Mouse (Mus musculus) lung, postnatal 10 days (tissue): ENCODE data around the gene Cadps2.

Experiments
- DNase-seq: peaks from one replicate; pipeline ENCODE4 v3.0.0; 2021

Cadps2 gene

GRCm38 (mm10) chr6:23839009-23839811 is at the start of gene Cadps2:
Gene Cadps2 (minus strand): TSS chr6:23839421.
- DNase-seq = peak; percentile 77

- DNase-seq = peak; percentile 61
Measured at GRCm38 (mm10) chr6:23886418-23886817, 47.2 kb upstream of the Cadps2 start.

- no peak for DNase-seq
Measured at GRCm38 (mm10) chr6:23876765-23877408, 37.7 kb upstream of the Cadps2 start.

GRCm38 (mm10) chr6:23876363-23876762 is 37.1 kb upstream of the Cadps2 start:
- DNase-seq = no peak

GRCm38 (mm10) chr6:23873812-23874211 is 34.6 kb upstream of the Cadps2 start:
- no peak for DNase-seq

- no peak for DNase-seq
Measured at GRCm38 (mm10) chr6:23873231-23873630, 34.0 kb upstream of the Cadps2 start.

GRCm38 (mm10) chr6:23869971-23870370 is 30.8 kb upstream of the Cadps2 start:
- no peak for DNase-seq

GRCm38 (mm10) chr6:23866298-23866697 is 27.1 kb upstream of the Cadps2 start:
- DNase-seq = no peak

GRCm38 (mm10) chr6:23853464-23853863 is 14.2 kb upstream of the Cadps2 start:
- DNase-seq = no peak

- peak; percentile 41 for DNase-seq
Measured at GRCm38 (mm10) chr6:23840001-23840400, 780 bp upstream of the Cadps2 start.

GRCm38 (mm10) chr6:23838401-23839008 is 716 bp downstream of the Cadps2 start:
- DNase-seq = no peak

- DNase-seq = no peak
Measured at GRCm38 (mm10) chr6:23837631-23838030, 1.6 kb downstream of the Cadps2 start.

GRCm38 (mm10) chr6:23837127-23837526 is 2.1 kb downstream of the Cadps2 start:
- no peak for DNase-seq

GRCm38 (mm10) chr6:23836694-23837093 is 2.5 kb downstream of the Cadps2 start:
- DNase-seq = no peak

- no peak for DNase-seq
Measured at GRCm38 (mm10) chr6:23835552-23835951, 3.7 kb downstream of the Cadps2 start.

GRCm38 (mm10) chr6:23830741-23831140 is 8.5 kb downstream of the Cadps2 start:
- DNase-seq = no peak

- DNase-seq = no peak
Measured at GRCm38 (mm10) chr6:23829338-23829737, 9.9 kb downstream of the Cadps2 start.

GRCm38 (mm10) chr6:23821819-23822218 is 17.4 kb downstream of the Cadps2 start:
- DNase-seq = no peak

- peak; percentile 26 for DNase-seq
Measured at GRCm38 (mm10) chr6:23810087-23810486, 29.1 kb downstream of the Cadps2 start.

GRCm38 (mm10) chr6:23809344-23809743 is 29.9 kb downstream of the Cadps2 start:
- DNase-seq = no peak

- no peak for DNase-seq
Measured at GRCm38 (mm10) chr6:23805333-23805732, 33.9 kb downstream of the Cadps2 start.

- DNase-seq = peak; percentile 14
Measured at GRCm38 (mm10) chr6:23791822-23792221, 47.4 kb downstream of the Cadps2 start.

- peak; percentile 6 for DNase-seq
Measured at GRCm38 (mm10) chr6:23777641-23778040, 61.6 kb downstream of the Cadps2 start.

GRCm38 (mm10) chr6:23762204-23762603 is 77.0 kb downstream of the Cadps2 start:
- DNase-seq = no peak
